Mouse (Mus musculus): ENCODE data around the gene Mllt6. TPM values are rescaled to one million over a fixed set of nuclear protein-coding genes. Genes with fewer than 3 reads are reported as not detected.
"Not testable (repeated sequence)": the region's sequence is repeated elsewhere in the genome, so short reads cannot be mapped to it uniquely, and the experiment has no call there.

Mllt6 gene
- total RNA-seq, 2 experiments from 2014 or later = 32.2 to 32.4 TPM

DNA sequence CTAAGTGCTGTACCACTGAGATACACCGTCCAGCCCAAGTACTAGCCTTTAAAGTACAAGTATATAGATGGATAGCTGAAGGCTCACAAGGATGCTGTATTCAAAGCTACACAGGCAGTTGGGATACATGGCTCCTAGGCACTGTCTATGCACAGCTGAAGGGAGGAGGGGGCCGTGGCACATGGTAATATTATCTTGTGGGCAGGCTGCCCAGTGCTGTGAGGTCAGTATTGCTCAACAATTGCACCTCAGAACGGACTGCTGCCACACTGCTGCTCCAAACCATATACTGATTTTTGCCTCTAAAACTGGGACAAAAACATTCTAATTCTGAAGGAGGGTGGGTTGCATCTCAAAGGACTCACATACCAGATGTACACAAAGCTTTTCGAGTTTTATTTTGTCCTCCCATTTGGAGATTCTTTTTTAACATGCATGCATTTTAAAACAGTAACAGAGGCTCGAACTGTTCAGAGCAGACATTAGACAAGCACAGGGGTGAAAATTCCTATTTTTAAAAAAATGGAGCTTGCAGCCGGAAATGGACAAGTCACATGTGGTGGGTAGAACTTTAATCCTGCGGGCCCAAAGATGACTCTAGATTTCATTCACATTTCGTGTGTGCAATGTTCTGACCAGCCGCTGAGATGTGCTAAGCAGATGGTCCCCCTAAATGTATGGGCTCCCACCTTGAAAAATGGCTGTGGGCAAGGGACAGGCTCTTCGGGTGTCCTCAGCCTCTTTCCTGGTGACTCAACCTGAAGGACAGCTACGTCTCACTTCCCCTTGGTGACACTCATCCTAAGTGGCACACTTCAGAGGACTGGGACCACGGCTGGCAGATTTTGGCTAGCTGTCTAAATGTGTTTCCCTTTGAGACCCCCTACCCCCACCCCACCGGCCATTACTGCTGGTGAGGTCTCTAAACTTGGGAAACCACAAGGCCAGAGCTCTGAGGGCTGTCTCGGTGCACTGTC is 51.9 kb downstream of the Mllt6 start:
- peak; percentile 39 for DNase-seq

DNA sequence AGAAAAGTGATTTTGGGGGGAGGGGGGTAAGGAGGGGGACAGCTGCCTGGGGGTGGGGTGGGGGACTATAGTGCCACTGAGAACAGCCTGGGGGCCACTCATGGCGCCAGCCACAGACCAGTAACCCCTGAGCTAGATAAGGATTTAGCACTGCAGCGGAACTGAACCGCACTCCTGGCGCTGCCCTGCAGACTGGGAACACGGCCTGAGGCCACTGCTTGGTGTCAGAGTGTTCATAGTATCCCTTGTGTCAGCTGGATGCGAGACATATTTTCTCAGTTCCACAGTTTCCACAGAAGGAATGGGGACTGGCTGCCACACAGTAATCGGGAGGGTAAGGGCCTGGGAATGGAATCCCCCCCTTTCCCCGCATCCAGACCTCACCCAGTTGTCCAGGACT is 52.8 kb downstream of the Mllt6 start:
- no peak for DNase-seq

DNA sequence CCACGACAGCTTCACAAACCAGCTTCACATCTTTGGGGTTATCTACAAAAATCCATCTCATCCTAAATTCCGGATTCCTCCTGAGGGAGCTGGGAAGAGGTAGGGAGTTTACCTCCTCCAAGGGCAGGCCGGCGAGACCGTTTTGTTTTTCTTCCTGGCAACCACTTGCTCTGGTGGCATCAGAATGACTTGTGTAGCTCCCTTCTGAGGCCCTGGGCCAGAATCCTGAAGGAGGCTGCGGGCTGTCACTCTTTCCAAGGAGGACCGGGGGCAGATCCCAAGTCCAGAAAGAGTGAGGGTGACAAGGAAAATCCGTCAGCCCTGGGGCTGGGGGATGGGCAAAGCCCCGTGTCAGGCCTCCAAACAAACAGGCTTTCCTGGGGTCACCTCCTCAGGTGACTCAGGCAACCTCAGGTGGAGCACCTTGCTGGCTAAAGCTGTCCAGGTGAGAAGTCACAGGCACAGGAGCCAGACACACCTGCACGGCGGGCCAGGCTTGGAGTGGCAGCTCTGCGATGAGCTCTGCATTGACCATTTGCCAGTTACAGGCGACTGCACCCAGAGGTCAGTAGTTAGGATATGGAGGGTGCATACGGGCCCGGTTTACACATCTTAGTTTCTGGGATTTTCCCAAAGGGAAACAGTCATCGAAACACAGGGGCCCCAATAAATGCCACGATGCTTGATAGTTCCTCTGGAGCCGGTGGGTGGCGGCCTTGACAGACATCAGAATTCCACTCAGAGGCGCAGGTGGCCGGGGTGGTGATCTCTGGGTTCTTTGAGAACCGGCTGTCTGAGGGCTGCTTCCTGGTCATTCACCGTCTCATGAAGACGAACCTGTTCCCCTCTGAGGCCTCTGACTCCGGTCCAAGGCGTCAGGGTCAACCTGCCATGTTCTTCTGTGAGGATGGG is 54.4 kb downstream of the Mllt6 start:
- DNase-seq = no peak

DNA sequence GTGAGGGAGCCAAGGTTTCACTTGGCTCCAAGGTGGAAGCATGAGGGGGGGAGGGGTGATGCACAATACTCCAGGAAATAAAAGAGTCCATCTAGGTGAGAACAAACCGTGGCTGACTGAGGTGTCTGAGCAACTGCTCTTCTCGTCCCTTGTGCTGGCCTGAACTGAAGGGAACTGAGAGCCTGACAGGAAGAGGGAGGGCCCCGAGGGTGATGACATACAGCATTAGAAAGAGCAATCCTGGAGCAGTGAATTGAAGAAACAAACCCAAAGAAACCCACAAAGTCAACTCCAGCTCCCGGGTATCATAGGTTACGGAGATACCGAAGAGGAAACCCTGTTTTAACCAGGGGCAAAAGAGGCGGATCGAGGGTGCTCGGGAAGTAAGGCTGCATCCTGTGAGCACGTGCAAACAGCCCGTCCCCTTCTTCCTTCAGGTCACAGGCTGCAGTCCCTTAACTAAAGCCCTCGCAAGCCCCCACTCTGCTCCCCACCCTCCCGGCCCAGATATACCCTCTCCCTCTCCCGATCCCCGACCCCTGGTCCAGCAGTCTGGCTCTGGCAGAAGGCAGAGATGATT is 55.2 kb downstream of the Mllt6 start:
- no peak for DNase-seq

DNA sequence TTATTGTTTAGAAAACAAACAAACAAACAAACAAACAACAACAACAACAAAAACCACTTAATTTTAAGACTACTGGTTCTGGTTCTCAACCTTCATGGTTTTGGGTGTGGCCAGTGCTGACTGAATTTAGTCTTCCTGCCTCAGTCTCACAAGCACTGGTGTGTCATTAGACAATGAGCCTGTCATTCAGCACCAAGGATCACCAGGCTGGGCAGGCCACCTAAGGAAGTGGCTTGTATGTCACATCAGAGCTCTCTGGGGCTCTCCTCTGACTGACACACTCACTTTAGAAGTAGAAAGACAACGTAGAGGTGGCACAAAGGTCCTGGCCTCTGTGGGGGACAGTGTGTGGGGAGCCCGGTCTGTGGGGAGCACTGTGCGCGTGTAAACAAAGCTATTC is 55.8 kb downstream of the Mllt6 start:
- no peak for DNase-seq

DNA sequence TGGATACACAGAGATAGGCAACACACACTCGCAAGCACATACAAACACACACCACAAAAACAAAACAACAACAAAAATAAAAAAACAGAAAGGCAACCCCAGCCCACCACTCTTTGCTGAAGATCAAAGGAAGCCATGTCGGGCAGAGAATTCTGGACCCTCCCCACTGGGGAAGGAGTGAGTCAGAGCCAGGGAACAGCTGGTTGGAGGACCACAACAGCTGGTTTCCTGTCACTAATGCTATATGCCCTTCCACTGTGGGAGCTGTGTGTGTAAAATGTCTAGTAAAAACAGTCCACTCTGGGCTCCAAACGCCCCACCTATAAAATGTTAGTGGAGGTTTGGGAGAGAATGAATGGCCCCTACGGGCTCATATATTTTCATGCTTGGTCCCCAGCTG is 58.1 kb downstream of the Mllt6 start:
- DNase-seq = no peak

DNA sequence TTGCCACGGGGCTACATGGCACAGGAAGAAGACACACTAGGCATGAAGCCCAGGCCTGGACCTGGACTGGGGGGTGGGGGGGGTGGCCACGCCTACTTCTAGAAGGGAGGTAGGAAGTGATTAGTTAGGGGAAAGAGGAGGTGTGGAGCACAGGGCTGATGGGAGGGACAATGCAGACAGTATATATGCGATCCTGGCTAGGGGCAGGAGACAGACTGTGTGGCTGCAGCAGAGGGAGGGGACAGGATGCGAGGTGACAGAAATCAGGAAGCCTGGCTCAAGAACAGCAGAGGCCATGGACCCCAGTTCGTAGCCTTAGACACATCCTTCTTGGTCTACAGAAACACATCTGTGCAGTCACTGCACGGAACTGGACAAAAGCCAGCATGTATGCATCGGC is 60.5 kb downstream of the Mllt6 start:
- DNase-seq = no peak

DNA sequence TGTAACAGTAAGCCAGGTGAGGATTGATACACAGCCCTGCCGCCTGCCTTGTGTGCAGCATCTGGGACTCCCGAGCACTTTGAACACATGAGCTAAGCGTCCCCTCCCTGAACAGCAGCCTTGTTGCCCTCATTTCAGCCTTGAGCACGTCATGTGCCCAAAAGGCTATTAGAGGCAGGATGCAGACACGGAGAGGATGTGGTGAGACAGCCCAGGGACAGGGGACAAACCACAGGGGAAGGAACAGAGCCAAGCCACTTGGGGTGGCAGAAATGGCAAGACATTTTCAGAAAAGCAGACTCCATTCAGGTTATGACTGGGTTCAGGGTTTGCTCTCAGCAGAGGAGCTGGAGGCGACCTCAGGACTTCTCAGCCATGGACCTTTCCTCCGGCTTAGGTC is 65.1 kb downstream of the Mllt6 start:
- no peak for DNase-seq

DNA sequence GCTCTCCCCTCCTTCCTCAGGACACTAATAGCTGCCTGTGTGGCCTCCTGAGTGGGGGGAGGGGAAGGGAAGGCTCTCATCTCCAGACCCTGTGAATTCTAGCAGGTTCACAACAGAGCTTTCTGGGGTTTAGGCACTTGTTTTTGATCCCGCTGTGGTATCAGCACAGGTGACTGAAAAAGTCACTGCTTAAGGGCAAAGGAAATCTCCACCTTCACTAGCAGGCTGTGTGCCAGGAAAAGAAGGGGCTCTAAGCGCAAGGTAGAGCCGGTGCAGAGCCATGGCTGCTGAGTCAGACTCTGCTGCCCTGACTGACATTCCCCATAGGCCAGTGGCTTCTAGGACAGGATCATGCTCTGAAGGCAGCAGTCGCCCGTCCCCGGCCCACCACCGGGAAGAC is 65.5 kb downstream of the Mllt6 start:
- no peak for DNase-seq

DNA sequence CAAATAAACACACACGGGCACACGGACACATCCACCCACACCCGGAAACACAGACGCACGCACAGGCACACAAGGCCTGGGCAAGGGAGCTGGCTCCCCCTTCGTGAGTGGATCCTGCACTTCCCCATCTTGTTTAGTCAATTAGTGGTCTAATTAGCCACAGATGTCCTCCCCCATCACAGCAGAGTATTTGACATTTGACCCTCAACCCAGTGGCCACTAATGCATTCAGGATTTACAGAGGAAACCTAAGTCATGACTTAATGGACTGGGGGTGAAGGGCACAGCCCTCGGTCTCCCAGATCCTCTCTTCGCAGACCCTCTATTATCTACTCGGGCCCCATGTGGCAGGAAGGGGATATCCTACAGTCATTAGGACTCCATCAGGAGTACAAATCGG is 70.5 kb downstream of the Mllt6 start:
- no peak for DNase-seq

DNA sequence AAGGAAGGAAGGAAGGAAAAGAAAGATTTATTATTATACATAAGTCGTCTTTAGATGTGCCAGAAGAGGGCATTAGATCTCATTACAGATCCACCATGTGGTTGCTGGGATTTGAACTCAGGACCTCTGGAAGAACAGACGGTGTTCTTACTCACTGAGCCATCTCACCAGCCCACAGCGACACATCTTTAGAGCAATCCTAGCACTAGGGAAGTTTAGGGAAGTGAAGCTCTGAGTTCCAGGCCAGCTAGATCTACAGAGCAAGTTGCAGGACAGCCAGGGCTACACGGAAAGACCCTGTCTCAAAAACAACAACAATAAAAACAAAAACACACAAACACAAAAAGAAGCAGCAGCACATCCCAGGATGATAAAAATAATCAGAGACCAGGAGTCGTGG is 71.6 kb downstream of the Mllt6 start:
- not testable (repeated sequence) for DNase-seq

Small RNAs within 50 kb of the gene (microRNA-seq; reads per million reads assigned to microRNA genes)
- gene Gm24158 (0 to 0.64 reads per million in 2 experiments), gene Mir6927 (0 to 0.64 reads per million in 2 experiments)

Other genes with a start within 250 kb of the Mllt6 start
- 10 to 100 TPM; 13.5 to 18.9 TPM for gene Arhgap23, start 247.9 kb upstream of the Mllt6 start, total RNA-seq (2021)
- gene 4933428G20Rik, start 163.1 kb upstream of the Mllt6 start, total RNA-seq (2021) = not detected
- gene Srcin1, start 87.2 kb upstream of the Mllt6 start, total RNA-seq (2021) = 1 to 10 TPM; 1.1 to 1.4 TPM
- gene Epop, start 33.7 kb upstream of the Mllt6 start, total RNA-seq (2021) = under 1 TPM; 0.59 to 0.68 TPM
- gene Cisd3, start 22.4 kb downstream of the Mllt6 start, total RNA-seq (2021) = 10 to 100 TPM; 84.5 to 99.4 TPM
- gene Pcgf2, start 37.1 kb downstream of the Mllt6 start, total RNA-seq (2021) = 10 to 100 TPM; 11.9 to 18.6 TPM
- gene Psmb3, start 40.0 kb downstream of the Mllt6 start, total RNA-seq (2021) = 100 to 1,000 TPM; 174 to 190 TPM
- 10 to 100 TPM; 46.8 to 49.7 TPM for gene Pip4k2b, start 81.3 kb downstream of the Mllt6 start, total RNA-seq (2021)
- 1 to 10 TPM; 8.4 to 9.7 TPM for gene Cwc25, start 103.1 kb downstream of the Mllt6 start, total RNA-seq (2021)
- gene 1700001P01Rik, start 112.5 kb downstream of the Mllt6 start, total RNA-seq (2021) = not detected
- 100 to 1,000 TPM; 793 to 832 TPM for gene Rpl23, start 119.0 kb downstream of the Mllt6 start, total RNA-seq (2021)
- gene Lasp1, start 135.6 kb downstream of the Mllt6 start, total RNA-seq (2021) = 10 to 100 TPM; 46.3 to 68.4 TPM
- 1 to 10 TPM in 1 of 2 experiments, under 1 TPM in 1; 0.95 to 1.1 TPM for gene B230217C12Rik, start 177.4 kb downstream of the Mllt6 start, total RNA-seq (2021)
- gene Fbxo47, start 220.7 kb downstream of the Mllt6 start, total RNA-seq (2021) = under 1 TPM; 0.31 to 0.56 TPM